Mouse (Mus musculus) liver, postnatal 0 days (tissue): ENCODE measurements around the gene Ccdc162.

Experiments used
- CTCF ChIP-seq: sonication (generic); IDR thresholded peaks from 2 replicates; pipeline ENCODE4 v1.5.1; 2016; ENCODE audit warnings: antibody characterized with exemption, low read depth
- EP300 ChIP-seq: IDR thresholded peaks from 2 replicates; pipeline ENCODE4 v1.6.1; 2016; ENCODE audit warnings: antibody characterized with exemption, low read depth, mild to moderate bottlenecking

DNA sequence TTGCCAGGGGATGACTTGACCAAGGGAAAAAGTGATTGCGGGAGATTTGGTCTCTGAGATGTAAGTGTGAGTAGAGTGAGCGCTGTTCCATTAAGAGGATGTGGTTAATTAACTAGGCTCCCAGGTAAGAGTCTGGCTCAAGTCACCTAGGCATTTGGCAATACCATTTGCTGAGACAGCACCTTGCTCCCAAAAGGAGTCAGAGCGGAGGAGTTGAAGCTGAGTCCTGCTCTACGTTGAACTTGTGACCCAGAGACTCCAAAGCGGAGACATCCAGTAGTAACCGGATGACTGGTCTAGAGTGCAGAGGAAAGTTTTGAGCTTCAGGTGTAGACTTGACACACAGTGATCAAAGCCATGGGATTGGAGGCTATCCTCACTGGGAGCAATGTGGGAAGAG, 174.4 kb downstream of the Ccdc162 start:
- TF ChIP-seq CTCF: no peak
- TF ChIP-seq EP300: no peak
